Mouse (Mus musculus): ENCODE data around the gene Idh2.

- no peak for TF ChIP-seq GATA1 (IDR thresholded peaks at IDR 0.05; ENCODE audit: low read length)
- TF ChIP-seq TAL1 (IDR thresholded peaks at IDR 0.05; ENCODE audit: low read length): no peak
Observed at GRCm38 (mm10) chr7:80051835-80052234, 63.4 kb downstream of the Idh2 start.
